30 mouse cellular contexts compared by ENCODE assay signal in the genomic region with DNA sequence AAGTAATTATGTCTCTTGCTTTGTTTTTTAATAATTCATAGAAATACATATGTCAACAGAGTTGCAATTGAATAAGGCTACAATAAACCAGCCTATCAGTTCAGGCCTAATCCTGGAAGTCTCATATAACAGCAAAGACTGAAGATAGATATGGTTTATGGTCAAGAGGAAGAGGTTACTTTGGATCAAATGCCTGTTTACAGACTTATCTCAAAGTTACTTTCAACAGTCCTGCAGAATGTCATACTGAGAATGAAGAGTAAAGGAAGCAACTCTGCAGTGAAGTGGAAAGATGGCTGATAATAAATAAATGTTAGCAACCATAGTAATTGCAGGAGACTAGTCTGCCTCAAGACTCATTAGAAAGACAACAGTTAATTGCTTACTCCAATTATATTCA.
"Had no signal": no experiment of that assay in that cellular context is flagged by ENCODE, and none has a peak within 500 bp of the region (broad histone marks: within the 10 kb centered on the region; RNA-seq: fewer than 3 reads in every experiment).

No protein-coding gene starts in this region.

- DNase-seq: heart, postnatal 10 days; heart, postnatal 14 days; heart, postnatal 36 days; heart, postnatal 4 days; kidney, adult 11 months; kidney, adult 18-20 months; kidney, adult 2 months; kidney, adult 8-10 months; kidney, adult 9 months; kidney, postnatal 10 days; kidney, postnatal 14 days; kidney, postnatal 25 days; kidney, postnatal 36 days; kidney, postnatal 4 days; layer of hippocampus, adult 9-11 months; layer of hippocampus, postnatal 36 days had no signal

- H3K27me3 ChIP-seq: heart, embryonic 12.5 days; heart, embryonic 13.5 days; heart, embryonic 15.5 days; hindbrain, embryonic 12.5 days; hindbrain, embryonic 13.5 days; hindbrain, embryonic 15.5 days; intestine, embryonic 15.5 days; kidney, embryonic 15.5 days had no signal

- H3K36me3 ChIP-seq: heart, embryonic 10.5 days; heart, embryonic 12.5 days; heart, embryonic 13.5 days; heart, embryonic 15.5 days; hindbrain, embryonic 10.5 days; hindbrain, embryonic 12.5 days; hindbrain, embryonic 13.5 days; hindbrain, embryonic 15.5 days; intestine, embryonic 15.5 days; kidney, embryonic 15.5 days had no signal

- H3K27ac ChIP-seq: heart, embryonic 10.5 days; heart, embryonic 13.5 days; heart, embryonic 15.5 days; hindbrain, embryonic 10.5 days; hindbrain, embryonic 12.5 days; hindbrain, embryonic 13.5 days; hindbrain, embryonic 14.5 days; hindbrain, embryonic 15.5 days; hindbrain, postnatal 0 days; intestine, embryonic 15.5 days; kidney, embryonic 15.5 days; kidney, postnatal 0 days; layer of hippocampus, adult 2 months had no signal

- H3K9me3 ChIP-seq: heart, embryonic 10.5 days; heart, embryonic 12.5 days; heart, embryonic 13.5 days; heart, embryonic 15.5 days; hindbrain, embryonic 10.5 days; hindbrain, embryonic 12.5 days; hindbrain, embryonic 13.5 days; hindbrain, embryonic 15.5 days; intestine, embryonic 15.5 days; kidney, embryonic 15.5 days had no signal

- H3K9ac ChIP-seq: heart, embryonic 12.5 days; heart, embryonic 13.5 days; heart, embryonic 15.5 days; hindbrain, embryonic 12.5 days; hindbrain, embryonic 13.5 days; hindbrain, embryonic 14.5 days; hindbrain, embryonic 15.5 days; intestine, embryonic 15.5 days; kidney, embryonic 15.5 days had no signal

- H3K4me3 ChIP-seq: heart, embryonic 10.5 days; heart, embryonic 12.5 days; heart, embryonic 13.5 days; heart, embryonic 15.5 days; hindbrain, embryonic 10.5 days; hindbrain, embryonic 12.5 days; hindbrain, embryonic 13.5 days; hindbrain, embryonic 15.5 days; intestine, embryonic 15.5 days; kidney, embryonic 15.5 days; layer of hippocampus, adult 2 months had no signal

- H3K4me1 ChIP-seq: heart, embryonic 10.5 days; heart, embryonic 12.5 days; heart, embryonic 13.5 days; heart, embryonic 15.5 days; hindbrain, embryonic 10.5 days; hindbrain, embryonic 12.5 days; hindbrain, embryonic 13.5 days; hindbrain, embryonic 15.5 days; intestine, embryonic 15.5 days; kidney, embryonic 15.5 days had no signal
